Mouse (Mus musculus): ENCODE measurements around the gene Olfm2. TPM values are rescaled to one million over a fixed set of nuclear protein-coding genes. Genes with fewer than 3 reads are reported as not detected.

The Olfm2 gene
- polyA plus RNA-seq (2015; fragmentation: Nextera tagmentation; extraction: Ambion mirVana), result 1.0 and 1.9 TPM in 2 replicates

DNA sequence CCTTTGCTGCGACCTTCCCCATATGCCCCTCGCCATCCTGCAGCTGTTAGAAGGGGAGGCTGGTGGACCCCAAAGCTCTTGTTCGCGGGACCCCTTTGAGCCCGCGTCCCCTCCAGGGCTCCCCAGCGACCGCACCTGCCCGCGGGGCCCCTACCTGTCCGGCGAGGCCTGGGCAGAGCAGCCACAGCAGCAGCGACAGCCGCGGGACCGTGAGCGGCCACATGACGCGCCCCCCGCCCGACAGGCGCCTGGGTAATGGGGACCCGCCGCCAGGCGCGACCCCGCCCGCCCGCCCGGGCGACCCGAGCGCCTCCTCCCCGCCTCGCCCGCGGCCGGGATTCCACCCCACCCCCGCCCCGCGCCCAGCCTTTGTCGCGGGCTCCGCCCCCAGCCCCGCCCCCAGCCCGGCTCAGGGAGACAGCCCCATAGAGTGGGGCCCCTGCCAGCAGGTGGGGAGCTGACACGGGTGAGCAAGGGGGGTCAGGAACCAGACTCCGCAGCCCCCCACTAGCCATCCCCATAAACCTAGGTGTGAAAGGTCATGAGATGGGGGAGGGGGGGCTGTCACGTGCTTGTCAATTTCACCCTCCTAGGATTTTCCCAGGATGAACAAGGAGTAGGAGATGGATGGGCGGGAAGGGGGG is at the start of gene Olfm2:
Gene Olfm2 (minus strand): TSS at position 333 of the 644 bp plus-strand sequence.

DNA sequence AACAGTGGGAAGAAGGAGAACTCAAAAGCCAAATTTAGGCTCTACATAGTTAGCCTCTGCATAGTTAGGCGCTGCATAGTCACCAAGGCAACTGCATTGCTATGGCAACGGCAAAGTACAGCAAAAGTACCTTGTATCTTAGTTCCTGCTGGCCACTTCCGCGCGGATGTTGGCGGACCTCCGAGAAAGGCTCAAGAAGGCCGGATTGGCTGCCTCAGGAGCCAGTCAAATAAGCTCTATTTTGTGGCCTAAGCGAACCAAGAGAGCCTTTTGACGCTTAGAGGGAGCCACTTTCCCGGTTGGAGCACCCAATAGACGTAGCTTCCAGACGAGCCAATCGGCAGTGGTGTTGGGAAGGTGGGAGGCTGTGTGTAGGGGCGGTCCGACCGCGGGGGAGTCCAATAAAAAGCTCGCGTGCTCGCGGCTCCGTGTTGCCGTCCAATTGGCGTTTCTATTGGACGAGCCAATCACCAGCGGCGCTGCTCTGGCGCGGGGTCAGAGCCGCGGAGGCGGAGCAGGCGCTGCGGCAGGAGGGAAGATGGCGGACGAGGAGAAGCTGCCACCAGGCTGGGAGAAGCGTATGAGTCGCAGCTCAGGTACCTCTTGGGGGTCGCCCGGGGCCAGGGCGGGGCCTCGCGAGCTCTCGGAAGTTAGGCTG is 94.4 kb downstream of the Olfm2 start, which contains the start of gene Pin1:
Gene Pin1 (plus strand): TSS at position 494 of the 658 bp plus-strand sequence.

DNA sequence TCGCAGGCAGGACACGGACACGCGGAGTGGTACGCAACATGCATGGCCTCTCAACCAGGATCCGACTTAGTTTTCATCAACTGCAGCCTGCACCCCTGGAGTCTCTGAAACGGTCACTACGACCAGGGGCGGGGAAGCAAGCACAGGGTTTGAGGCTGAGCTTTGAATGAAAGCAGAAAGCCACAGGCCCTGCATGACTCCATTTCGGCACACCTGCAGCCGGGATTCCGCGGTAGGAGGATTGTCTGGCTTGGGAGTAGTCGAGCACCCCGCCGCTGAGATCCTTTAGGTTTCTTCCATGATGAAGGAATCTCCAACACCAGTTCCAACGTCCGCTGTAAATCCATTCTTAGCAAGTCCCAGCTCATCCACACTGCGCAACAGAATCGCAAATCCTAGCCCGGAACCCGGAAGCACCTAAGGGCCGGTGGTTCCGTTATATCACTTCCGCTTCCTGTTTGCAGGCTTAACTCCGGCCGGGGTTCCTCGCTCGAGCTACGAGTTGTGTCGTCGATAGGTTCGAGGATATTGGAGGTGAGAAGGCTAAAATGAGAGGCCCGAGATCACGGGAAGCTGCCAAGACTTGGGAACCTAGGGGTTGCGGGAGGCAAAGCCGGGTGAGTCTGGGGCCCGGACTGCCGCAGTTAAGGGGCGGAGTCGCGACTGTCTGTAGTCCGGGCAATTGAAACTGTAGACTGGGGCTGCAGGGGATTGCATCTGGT is 101.6 kb downstream of the Olfm2 start, which contains the start of gene Fbxl12:
Gene Fbxl12 (minus strand): TSS at position 408 of the 722 bp plus-strand sequence.

DNA sequence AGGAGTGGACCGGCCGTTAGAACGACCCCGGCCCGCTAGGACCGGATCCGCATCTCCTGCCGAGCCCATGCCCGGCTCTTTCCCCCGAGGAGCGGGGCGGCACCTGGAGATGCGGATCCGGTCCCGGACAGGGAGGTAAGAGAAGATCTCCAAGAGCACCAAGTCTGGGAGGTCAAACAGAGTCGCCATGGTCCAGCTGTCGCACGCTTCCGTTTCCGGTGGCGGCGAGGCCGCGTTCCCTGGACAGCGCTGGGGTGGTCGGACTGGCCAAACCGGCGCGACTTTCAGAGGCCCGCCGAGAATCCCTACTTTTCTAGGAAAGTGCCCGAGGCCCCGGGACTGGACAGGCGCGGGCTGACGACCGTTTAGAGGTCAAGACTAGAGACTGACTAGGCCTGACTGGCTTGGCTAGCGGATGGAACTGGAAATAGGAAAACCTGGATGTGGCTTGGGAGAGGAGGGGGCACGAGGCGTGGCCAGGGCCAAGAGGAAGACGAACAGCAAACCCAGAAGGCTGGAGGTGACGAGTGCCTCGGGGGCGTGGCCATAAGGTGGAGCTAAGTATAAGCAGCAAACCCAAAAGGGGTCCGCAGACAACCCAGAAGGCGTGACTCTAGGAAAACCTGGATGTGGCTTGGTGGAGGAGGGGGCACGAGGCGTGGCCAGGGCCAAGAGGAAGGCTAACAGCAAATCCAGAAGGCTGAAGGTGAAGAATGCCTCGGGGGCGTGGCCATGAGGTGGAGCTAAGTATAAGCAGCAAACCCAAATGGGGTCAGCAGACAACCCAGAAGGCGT is 103.9 kb downstream of the Olfm2 start, which contains the start of gene Ubl5:
Gene Ubl5 (plus strand): TSS at position 778 of the 795 bp plus-strand sequence.

Other genes with a start within 250 kb of the Olfm2 start
- gene Zfp266, start 224.9 kb downstream of the Olfm2 start, polyA plus RNA-seq (2015; fragmentation: Nextera tagmentation; extraction: Ambion mirVana), result 25.1 and 28.1 TPM in 2 replicates
- gene Zfp846, start 165.1 kb downstream of the Olfm2 start, polyA plus RNA-seq (2015; fragmentation: Nextera tagmentation; extraction: Ambion mirVana), result 5.5 and 7.1 TPM in 2 replicates
- gene Ubl5, start 103.5 kb downstream of the Olfm2 start, polyA plus RNA-seq (2015; fragmentation: Nextera tagmentation; extraction: Ambion mirVana), result 264 and 297 TPM in 2 replicates
- gene Fbxl12, start 101.6 kb downstream of the Olfm2 start, polyA plus RNA-seq (2015; fragmentation: Nextera tagmentation; extraction: Ambion mirVana), result 13.1 and 13.8 TPM in 2 replicates
- 30.5 and 31.7 TPM in 2 replicates for gene Pin1, start 94.3 kb downstream of the Olfm2 start, polyA plus RNA-seq (2015; fragmentation: Nextera tagmentation; extraction: Ambion mirVana)
- gene Col5a3, start 68.7 kb upstream of the Olfm2 start, polyA plus RNA-seq (2015; fragmentation: Nextera tagmentation; extraction: Ambion mirVana), result 32.7 and 37.9 TPM in 2 replicates
- gene Rdh8, start 72.2 kb upstream of the Olfm2 start, polyA plus RNA-seq (2015; fragmentation: Nextera tagmentation; extraction: Ambion mirVana), result not detected in 2 replicates
- gene A230050P20Rik, start 122.3 kb upstream of the Olfm2 start, polyA plus RNA-seq (2015; fragmentation: Nextera tagmentation; extraction: Ambion mirVana), result 5.3 and 6.4 TPM in 2 replicates
- gene Angptl6, start 133.4 kb upstream of the Olfm2 start, polyA plus RNA-seq (2015; fragmentation: Nextera tagmentation; extraction: Ambion mirVana), result 4.1 and 4.4 TPM in 2 replicates
- gene Ppan, start 141.8 kb upstream of the Olfm2 start, polyA plus RNA-seq (2015; fragmentation: Nextera tagmentation; extraction: Ambion mirVana), result 27.7 and 28.3 TPM in 2 replicates
- 205 and 214 TPM in 2 replicates for gene Eif3g, start 152.3 kb upstream of the Olfm2 start, polyA plus RNA-seq (2015; fragmentation: Nextera tagmentation; extraction: Ambion mirVana)
- gene Dnmt1, start 213.5 kb upstream of the Olfm2 start, polyA plus RNA-seq (2015; fragmentation: Nextera tagmentation; extraction: Ambion mirVana), result 12.7 and 13.9 TPM in 2 replicates
- 14.7 and 17.5 TPM in 2 replicates for gene S1pr2, start 230.4 kb upstream of the Olfm2 start, polyA plus RNA-seq (2015; fragmentation: Nextera tagmentation; extraction: Ambion mirVana)